15 mouse cellular contexts compared by ENCODE assay signal in the genomic region with DNA sequence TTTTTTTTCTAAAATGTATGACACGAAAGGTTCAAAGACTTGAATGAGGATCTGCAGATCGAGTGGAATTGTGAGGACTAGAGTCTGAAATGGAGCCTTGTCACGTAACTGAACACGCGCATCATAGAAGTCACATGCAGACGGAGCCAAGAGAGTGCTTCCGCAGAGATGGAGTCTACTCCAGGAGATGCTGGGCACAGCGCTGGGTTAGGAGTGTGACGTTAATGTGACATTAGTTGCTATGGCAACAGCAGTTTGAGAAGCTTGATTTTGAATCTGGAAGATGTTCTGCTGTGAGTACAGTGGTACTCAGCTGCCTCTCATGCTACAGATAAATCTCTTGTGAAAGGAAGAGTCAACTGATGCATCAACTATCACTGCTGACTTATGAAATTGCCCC.
DNase-seq lines count a peak whose midpoint lies in the region; ATAC-seq lines count a peak whose summit lies in the region.
"Had no signal": no experiment of that assay in that cellular context is flagged by ENCODE, and none has a peak within 500 bp of the region (broad histone marks: within the 10 kb centered on the region; RNA-seq: fewer than 3 reads in every experiment).

No protein-coding gene starts in this region.

- DNase-seq in heart, adult 11 months = peak; percentile 79
- DNase-seq in heart, postnatal 36 days = no peak
- DNase-seq in brain, adult 2 months (ENCODE audit: low read depth, low spot score) = peak; percentile 90
- DNase-seq in frontal cortex, postnatal 14 days (ENCODE audit: low spot score in 2 of 2) = peak; percentile 45 to 66
- DNase-seq in gastrocnemius, adult 8-10 months (ENCODE audit: low spot score in 2 of 2) = no peak
- DNase-seq: B cell, adult 2 months; cerebellum, postnatal 10 days; liver, embryonic 13.5 days had no signal

- intact Hi-C loops in heart, postnatal 36 days (cut with DNase I) = no loop called here

- no peaks in the 10 kb centered on the region for H3K36me3 ChIP-seq in midbrain, embryonic 16.5 days (ENCODE audit: control insufficient read depth, insufficient read depth, low read length)
- no peaks in the 10 kb centered on the region for H3K36me3 ChIP-seq in kidney, embryonic 15.5 days
- H3K36me3 ChIP-seq in kidney, embryonic 16.5 days (ENCODE audit: insufficient read depth, low read length) = no peaks in the 10 kb centered on the region
- H3K36me3 ChIP-seq: G1E; heart, embryonic 13.5 days; liver, embryonic 13.5 days; stomach, embryonic 15.5 days had no signal

- no peak overlapping the region for H3K4me3 ChIP-seq in midbrain, embryonic 16.5 days (ENCODE audit: low read depth, low read length)
- no peak overlapping the region for H3K4me3 ChIP-seq in kidney, embryonic 15.5 days (replicated peaks)
- H3K4me3 ChIP-seq in kidney, embryonic 16.5 days (ENCODE audit: low read length) = no peak overlapping the region
- H3K4me3 ChIP-seq: heart, embryonic 13.5 days; liver, embryonic 13.5 days; stomach, embryonic 15.5 days had no signal

- H3K4me1 ChIP-seq in midbrain, embryonic 16.5 days (ENCODE audit: control insufficient read depth, insufficient read depth, low read length) = peaks cover 12% of the 10 kb centered on the region
- H3K4me1 ChIP-seq in kidney, embryonic 15.5 days = peaks cover 6% of the 10 kb centered on the region
- H3K4me1 ChIP-seq in kidney, embryonic 16.5 days (ENCODE audit: insufficient read depth, low read length) = 0 out of 2 replicates have a peak, but pooled peaks cover 3% of the 10 kb centered on the region
- H3K4me1 ChIP-seq: liver, embryonic 13.5 days; stomach, embryonic 15.5 days had no signal

- H3K9ac ChIP-seq in midbrain, embryonic 16.5 days (ENCODE audit: low read depth, low read length) = no peak overlapping the region
- H3K9ac ChIP-seq in kidney, embryonic 15.5 days = no peak overlapping the region
- H3K9ac ChIP-seq in kidney, embryonic 16.5 days (replicated peaks; ENCODE audit: low read length) = no peak overlapping the region
- H3K9ac ChIP-seq: heart, embryonic 13.5 days; liver, embryonic 13.5 days; stomach, embryonic 15.5 days had no signal

- 0 out of 2 replicates have a peak overlapping the region, but pooled peaks have one; percentile 12 for H3K4me2 ChIP-seq in midbrain, embryonic 16.5 days (ENCODE audit: low read length)
- no peak overlapping the region for H3K4me2 ChIP-seq in kidney, embryonic 15.5 days
- no peak overlapping the region for H3K4me2 ChIP-seq in kidney, embryonic 16.5 days (replicated peaks; ENCODE audit: low read depth, low read length)
- H3K4me2 ChIP-seq: heart, embryonic 13.5 days; liver, embryonic 13.5 days; stomach, embryonic 15.5 days had no signal

- WGBS in midbrain, embryonic 16.5 days = 66% methylated on average over 9 of the region's 9 CpGs
- 87% methylated on average over 9 of the region's 9 CpGs for WGBS in kidney, embryonic 15.5 days
- 86% methylated on average over 9 of the region's 9 CpGs for WGBS in kidney, embryonic 16.5 days

- peak; percentile 86 for ATAC-seq in midbrain, embryonic 16.5 days
- ATAC-seq in kidney, embryonic 15.5 days (replicated peaks; ENCODE audit: low FRiP score) = no peak
- no peak for ATAC-seq in kidney, embryonic 16.5 days (ENCODE audit: low FRiP score, low TSS enrichment)

- no peaks in the 10 kb centered on the region for H3K9me3 ChIP-seq in midbrain, embryonic 16.5 days (replicated peaks; ENCODE audit: control insufficient read depth, low read length, poor library complexity, severe bottlenecking)
- H3K9me3 ChIP-seq in kidney, embryonic 15.5 days (replicated peaks) = no peaks in the 10 kb centered on the region
- H3K9me3 ChIP-seq in kidney, embryonic 16.5 days (ENCODE audit: low read length) = no peaks in the 10 kb centered on the region
- H3K9me3 ChIP-seq: G1E; heart, embryonic 13.5 days; liver, embryonic 13.5 days; stomach, embryonic 15.5 days had no signal

- 0 out of 2 replicates have a peak overlapping the region, but pooled peaks have one; percentile 42 for H3K27ac ChIP-seq in midbrain, embryonic 16.5 days (ENCODE audit: low read length)
- no peak overlapping the region for H3K27ac ChIP-seq in kidney, embryonic 15.5 days
- no peak overlapping the region for H3K27ac ChIP-seq in kidney, embryonic 16.5 days (ENCODE audit: low read length)
- H3K27ac ChIP-seq: heart, embryonic 13.5 days; liver, embryonic 13.5 days; macrophage; stomach, embryonic 15.5 days had no signal

- no peaks in the 10 kb centered on the region for H3K27me3 ChIP-seq in midbrain, embryonic 16.5 days (ENCODE audit: control insufficient read depth, insufficient read depth, low read depth, low read length)
- no peaks in the 10 kb centered on the region for H3K27me3 ChIP-seq in kidney, embryonic 15.5 days
- no peaks in the 10 kb centered on the region for H3K27me3 ChIP-seq in kidney, embryonic 16.5 days (ENCODE audit: insufficient read depth, low read length)
- H3K27me3 ChIP-seq: heart, embryonic 13.5 days; liver, embryonic 13.5 days; stomach, embryonic 15.5 days had no signal

Comparison
In these comparisons a context has a peak if more than half of its experiments do, and no peak if none do; other contexts are left out.
1. DNase-seq: peak in heart, adult 11 months (single experiment), brain, adult 2 months (single experiment) and frontal cortex, postnatal 14 days (2 of 2); none in heart, postnatal 36 days (0 of 2) and gastrocnemius, adult 8-10 months (0 of 2).